Mouse (Mus musculus) adrenal gland, adult (tissue): ENCODE results near the gene Trpc4.

Source experiments
- DNase-seq, 2 experiments: peaks; one replicate each; pipeline ENCODE4 v3.0.0; 2022 to 2023; ENCODE audit warnings: low spot score in 1 of 2; ENCODE audit not compliant: inconsistent age in 2 of 2

Gene Trpc4

GRCm38 (mm10) chr3:54266943-54267342, 111.1 kb downstream of the Trpc4 start:
- DNase-seq, result no peak

DNA sequence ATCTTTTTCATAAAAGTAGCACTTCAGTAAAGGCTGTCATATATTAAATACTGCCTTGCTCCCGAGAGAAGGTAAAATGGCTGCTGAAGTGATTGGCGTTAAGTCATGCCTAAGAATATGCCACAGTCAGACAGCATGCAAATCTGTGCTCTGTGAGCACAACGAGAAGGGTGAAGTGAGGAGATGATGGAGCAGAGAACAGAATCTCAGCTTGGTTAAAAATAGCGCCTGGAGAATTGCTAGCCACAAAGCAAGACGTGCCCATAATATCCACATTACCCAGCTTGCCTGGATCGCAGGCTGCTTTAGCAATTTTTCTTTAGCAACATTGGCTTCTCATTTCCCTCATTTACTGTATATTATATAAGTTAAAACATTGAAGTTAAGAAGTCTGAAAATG, 113.3 kb downstream of the Trpc4 start:
- DNase-seq, result no peak

- DNase-seq, result no peak
Measured at GRCm38 (mm10) chr3:54274651-54275050, 118.8 kb downstream of the Trpc4 start.

GRCm38 (mm10) chr3:54289731-54290130, 133.9 kb downstream of the Trpc4 start:
- no peak for DNase-seq

GRCm38 (mm10) chr3:54310604-54311003, 154.8 kb downstream of the Trpc4 start:
- peak in 1 of 2 experiments; percentile 34 for DNase-seq

- DNase-seq, result no peak
Measured at GRCm38 (mm10) chr3:54314055-54314454, 158.2 kb downstream of the Trpc4 start.

- DNase-seq, result peak; percentile 65 to 89
Measured at GRCm38 (mm10) chr3:54352891-54353652, 197.2 kb downstream of the Trpc4 start.

GRCm38 (mm10) chr3:54357561-54357960, 201.7 kb downstream of the Trpc4 start:
- peak; percentile 8 to 65 for DNase-seq

GRCm38 (mm10) chr3:54358463-54359189, 202.8 kb downstream of the Trpc4 start:
- peak; percentile 79 to 91 for DNase-seq

DNA sequence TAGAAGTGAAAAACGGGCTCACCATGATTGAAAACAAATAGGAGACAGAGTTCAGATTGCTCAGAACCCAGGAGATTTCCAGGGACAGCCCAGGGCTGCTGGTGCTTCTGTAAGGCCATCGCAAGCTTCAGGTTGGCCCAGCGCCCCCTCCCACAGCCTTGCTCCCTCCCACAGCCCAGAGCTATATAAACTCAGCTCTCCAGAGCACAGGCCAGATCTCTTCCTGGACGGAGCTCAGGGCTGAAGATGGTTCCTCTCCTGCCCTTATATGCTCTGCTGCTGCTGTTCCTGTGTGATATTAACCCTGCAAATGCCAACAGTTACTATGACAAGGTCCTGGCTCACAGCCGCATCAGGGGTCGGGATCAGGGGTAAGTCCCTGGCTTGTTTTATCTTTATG, 205.1 kb downstream of the Trpc4 start, which contains the start of gene Postn:
Gene Postn, plus strand, starts transcription at position 213 of the 400 bp plus-strand sequence.
- DNase-seq, result no peak

DNA sequence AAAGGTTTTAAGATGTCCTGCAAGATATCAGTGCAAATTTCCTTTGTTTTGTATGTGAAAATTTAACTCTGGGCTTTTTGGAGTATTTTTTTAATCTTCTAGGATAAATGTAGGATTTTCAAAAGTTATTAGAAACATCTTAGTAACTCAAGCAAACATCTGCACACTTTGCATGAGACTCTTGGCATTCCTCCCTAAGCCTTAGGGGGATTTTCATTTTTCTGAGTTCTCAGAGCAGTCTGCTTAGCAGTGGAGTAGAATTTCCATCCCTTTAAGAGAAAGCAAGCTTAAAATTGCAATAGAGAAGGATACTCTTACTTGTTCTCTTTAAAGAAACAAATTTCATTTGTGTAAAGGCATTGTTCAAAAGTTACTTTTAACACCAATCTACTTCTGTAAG, 205.8 kb downstream of the Trpc4 start:
- DNase-seq, result no peak
